Mouse (Mus musculus) lung, embryonic 16.5 days (tissue): ENCODE results near the gene Gm42742. TPM values are rescaled to one million over a fixed set of nuclear protein-coding genes. Genes with fewer than 3 reads are reported as not detected.

ENCODE experiments used
- ATAC-seq: fragments of 200-750 bp; cut with Nextera tagmentation; 2 replicates; pipeline ENCODE4 v1.8.0; 2017; ENCODE audit warnings: low read depth, mild to moderate bottlenecking, moderate library complexity
- H3K27ac ChIP-seq: fragments of 300-500 bp; sonication (generic); 2 replicates; pipeline ENCODE4 v1.5.1; 2014; ENCODE audit warnings: mild to moderate bottlenecking, control low read depth, low read length
- H3K27me3 ChIP-seq: fragments of 300-500 bp; sonication (generic); 2 replicates; pipeline ENCODE4 v1.6.1; 2014; ENCODE audit warnings: low read depth, low read length, mixed read lengths; ENCODE audit not compliant: control insufficient read depth, insufficient read depth
- H3K36me3 ChIP-seq: fragments of 300-500 bp; sonication (generic); 2 replicates; pipeline ENCODE4 v1.6.1; 2014; ENCODE audit warnings: low read length; ENCODE audit not compliant: control insufficient read depth, insufficient read depth
- H3K4me1 ChIP-seq: fragments of 300-500 bp; sonication (generic); replicated peaks from 2 replicates; pipeline ENCODE4 v1.6.1; 2014; ENCODE audit warnings: low read length, mixed read lengths; ENCODE audit not compliant: control insufficient read depth, insufficient read depth
- H3K4me2 ChIP-seq: fragments of 300-500 bp; sonication (generic); 2 replicates; pipeline ENCODE4 v1.6.1; 2014; ENCODE audit warnings: low read depth, low read length, control low read depth
- H3K4me3 ChIP-seq: fragments of 300-500 bp; sonication (generic); 2 replicates; pipeline ENCODE4 v1.5.1; 2014; ENCODE audit warnings: mild to moderate bottlenecking, low read length, control low read depth
- H3K9ac ChIP-seq: fragments of 300-500 bp; sonication (generic); 2 replicates; pipeline ENCODE4 v1.6.1; 2014; ENCODE audit warnings: low read length, control low read depth
- H3K9me3 ChIP-seq: fragments of 300-500 bp; sonication (generic); 2 replicates; pipeline ENCODE4 v1.6.1; 2016; ENCODE audit warnings: low read length; ENCODE audit not compliant: control insufficient read depth
- WGBS: fragments of 180-500 bp; shearing (Covaris S2); extraction: QIAGEN DNeasy Blood & Tissue Kit; methylation state at CpG from one replicate; pipeline ENCODE4 v1.1.7; 2014; 5-methylcytosine and 5-hydroxymethylcytosine counted together
- polyA plus RNA-seq: library from polyadenylated mRNA; unstranded; fragments of >200 nt; fragmentation: Nextera tagmentation; extraction: Ambion mirVana; gene quantifications from 2 replicates; pipeline ENCODE4 v1.2.1, GENCODE M21; 2015

Gene Gm42742
- polyA plus RNA-seq, 1 experiment from 2014 or later, result 39.1 TPM

DNA sequence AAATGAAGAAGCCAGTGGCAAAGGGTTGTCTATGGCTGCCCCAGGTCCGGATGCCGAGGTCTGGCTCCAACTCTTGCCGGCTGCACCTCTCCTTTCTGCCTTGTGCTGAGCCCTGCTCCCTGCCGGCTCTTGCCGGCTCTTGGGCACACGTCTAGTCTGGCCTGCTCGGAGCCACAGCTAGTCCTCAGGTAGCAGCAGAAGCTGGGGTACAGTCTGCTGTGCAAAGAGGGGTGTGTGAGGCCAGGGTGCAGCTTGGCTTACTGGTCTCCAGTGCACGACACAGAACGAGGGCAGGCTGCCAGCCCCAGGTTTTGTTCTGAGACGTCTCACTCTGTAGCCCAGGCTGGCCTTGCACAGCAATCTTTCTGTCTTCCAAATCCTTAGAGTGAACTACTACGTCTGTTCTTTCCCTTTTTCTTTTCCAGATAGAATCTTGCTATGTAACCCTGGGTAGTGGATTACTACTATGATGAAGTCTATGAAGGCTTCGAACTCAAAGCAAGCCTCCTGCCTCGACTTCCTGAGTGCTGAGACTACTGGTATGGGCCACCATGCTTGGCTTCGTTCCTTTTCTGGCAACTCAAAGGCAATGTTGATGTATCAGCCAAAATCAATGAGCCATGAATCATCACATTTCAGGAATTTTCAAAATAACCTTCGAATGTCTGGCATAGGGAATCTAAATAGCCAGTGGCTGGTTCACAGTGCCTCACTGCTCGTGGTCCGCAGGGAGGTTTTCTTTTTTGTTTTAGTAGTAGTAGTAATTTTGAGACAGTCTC is 11.4 kb downstream of the Gm42742 start:
- H3K27ac ChIP-seq, result no peak overlapping the region; the same call in 1 of the 2 replicates
- H3K27me3 ChIP-seq, result no peaks in the 10 kb centered on the region
- WGBS, result 76% methylated on average over 17 of the region's 17 CpGs
- no peak overlapping the region for H3K4me2 ChIP-seq
- H3K9ac ChIP-seq, result no peak overlapping the region
- no peak overlapping the region for H3K4me3 ChIP-seq
- peaks cover 16% of the 10 kb centered on the region for H3K4me1 ChIP-seq
- no peaks in the 10 kb centered on the region for H3K36me3 ChIP-seq
- no peaks in the 10 kb centered on the region for H3K9me3 ChIP-seq
- no peak for ATAC-seq

DNA sequence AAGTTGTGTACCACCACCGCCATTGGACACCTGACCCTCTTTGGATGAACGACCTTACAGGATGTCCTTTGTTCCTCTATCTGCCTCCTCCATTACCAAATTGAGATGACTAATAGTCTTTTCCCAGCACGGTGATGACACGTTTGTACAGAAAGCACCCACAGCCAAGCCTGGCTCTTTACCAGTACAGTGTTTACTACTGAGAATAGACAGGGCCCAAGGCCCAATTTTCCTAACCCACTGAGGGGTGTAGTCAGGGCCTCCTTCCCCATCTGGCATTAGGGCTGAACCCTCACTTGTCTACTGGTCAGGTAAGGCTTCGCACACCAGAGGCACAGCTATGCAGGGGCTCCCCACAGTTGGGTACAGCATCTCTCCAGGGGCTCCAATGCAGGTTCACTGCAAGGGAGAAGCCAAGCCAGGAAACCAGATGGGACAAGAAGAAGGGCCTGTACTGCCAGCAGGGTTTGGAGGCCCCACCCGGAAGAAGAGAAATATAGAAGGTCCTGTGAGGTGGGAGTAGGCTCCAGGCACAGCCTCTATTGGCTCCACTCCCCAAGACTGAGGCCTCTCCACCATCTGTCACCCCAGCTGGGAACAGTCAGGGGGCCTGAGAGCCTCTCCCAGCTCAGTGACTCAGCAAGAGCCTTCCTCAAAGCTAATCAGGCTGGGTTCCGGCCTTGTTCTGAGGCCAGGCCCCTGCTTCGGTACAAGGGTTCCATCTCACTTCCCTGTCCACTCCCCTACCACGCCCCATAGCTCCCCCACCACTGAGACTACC is 12.5 kb downstream of the Gm42742 start:
- H3K9ac ChIP-seq, result peak overlapping the region; percentile 49
- H3K4me2 ChIP-seq, result no peak overlapping the region
- no peak overlapping the region for H3K4me3 ChIP-seq

DNA sequence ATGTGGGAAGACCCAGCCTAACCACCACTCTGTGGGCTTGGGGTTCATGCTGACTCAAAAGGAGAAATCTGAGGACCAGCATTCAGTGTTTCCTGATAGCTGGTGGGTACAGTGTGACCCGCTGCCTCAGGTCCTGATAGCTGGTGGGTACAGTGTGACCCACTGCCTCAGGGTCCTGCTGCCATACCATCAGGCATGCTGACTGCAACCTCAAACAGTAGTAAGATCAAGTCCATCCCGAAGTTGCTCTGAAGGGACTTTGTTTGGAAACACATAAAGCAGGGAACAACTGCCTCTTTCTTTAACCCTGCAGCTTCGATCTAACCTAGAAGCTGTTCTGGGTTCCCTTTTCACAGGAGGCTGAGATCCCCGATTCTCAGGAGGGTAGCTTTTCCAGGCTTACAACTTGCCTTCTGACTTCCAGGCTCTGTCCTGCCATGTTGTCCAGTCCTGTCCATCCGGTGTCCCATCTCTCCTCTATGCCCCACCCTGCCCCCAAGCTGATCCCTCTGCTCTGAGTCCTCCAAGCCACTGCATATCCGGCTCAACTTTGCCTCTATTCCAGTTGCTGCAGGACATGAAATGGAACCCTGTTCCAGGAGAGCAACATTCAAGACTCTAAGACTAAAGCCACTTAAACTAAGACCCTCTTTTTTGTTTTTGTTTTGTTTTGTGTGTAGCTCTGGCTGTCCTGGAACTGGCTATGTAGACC is 13.4 kb downstream of the Gm42742 start:
- no peak overlapping the region for H3K9ac ChIP-seq
- 76% methylated on average over 6 of the region's 6 CpGs for WGBS
- ATAC-seq, result no peak
- no peak overlapping the region for H3K4me3 ChIP-seq
- no peak overlapping the region for H3K27ac ChIP-seq
- no peaks in the 10 kb centered on the region for H3K27me3 ChIP-seq
- H3K4me1 ChIP-seq, result peaks cover 8% of the 10 kb centered on the region
- H3K36me3 ChIP-seq, result no peaks in the 10 kb centered on the region
- no peak overlapping the region for H3K4me2 ChIP-seq
- H3K9me3 ChIP-seq, result no peaks in the 10 kb centered on the region

More for the DNA sequence above, 12.5 kb downstream of the Gm42742 start:
- H3K4me1 ChIP-seq, result peaks cover 9% of the 10 kb centered on the region
- WGBS, result 44% methylated on average over 9 of the region's 9 CpGs
- H3K27ac ChIP-seq, result peak overlapping the region; percentile 47
- no peaks in the 10 kb centered on the region for H3K36me3 ChIP-seq
- peak; percentile 88 for ATAC-seq
- no peaks in the 10 kb centered on the region for H3K27me3 ChIP-seq
- no peaks in the 10 kb centered on the region for H3K9me3 ChIP-seq

DNA sequence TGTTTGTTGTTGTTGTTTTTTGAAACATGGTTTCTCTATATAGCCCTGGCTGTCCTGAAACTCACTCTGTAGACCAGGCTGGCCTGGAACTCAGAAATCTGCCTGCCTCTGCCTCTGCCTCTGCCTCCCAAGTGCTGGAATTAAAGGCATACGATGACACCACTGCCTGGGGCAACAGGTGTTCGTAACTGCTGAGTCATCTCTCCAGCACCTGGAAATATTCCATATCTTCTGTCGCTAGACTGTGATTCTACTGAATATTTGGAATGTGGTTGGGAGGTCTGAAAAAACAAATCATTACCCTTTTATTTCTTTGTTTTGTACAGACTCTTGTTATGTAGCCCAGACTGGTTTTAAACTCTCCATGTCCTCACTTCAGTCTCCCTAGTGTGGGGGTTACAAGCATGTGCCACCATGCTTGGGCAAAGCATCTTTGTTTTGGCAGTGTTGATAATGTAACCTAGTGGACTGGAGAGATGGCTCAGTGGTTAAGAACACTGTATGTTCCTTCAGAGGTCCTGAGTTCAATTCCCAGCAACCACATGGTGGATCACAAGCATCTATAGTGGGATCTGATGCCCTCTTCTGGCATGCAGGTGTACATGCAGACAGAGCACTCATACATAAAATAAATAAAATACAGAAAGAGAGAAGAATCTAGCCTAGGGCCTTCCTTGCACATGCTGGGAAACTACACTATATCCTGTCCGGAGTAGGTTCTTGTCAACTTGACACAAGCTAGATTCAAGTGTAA is 16.6 kb downstream of the Gm42742 start:
- peaks cover 8% of the 10 kb centered on the region for H3K4me1 ChIP-seq

DNA sequence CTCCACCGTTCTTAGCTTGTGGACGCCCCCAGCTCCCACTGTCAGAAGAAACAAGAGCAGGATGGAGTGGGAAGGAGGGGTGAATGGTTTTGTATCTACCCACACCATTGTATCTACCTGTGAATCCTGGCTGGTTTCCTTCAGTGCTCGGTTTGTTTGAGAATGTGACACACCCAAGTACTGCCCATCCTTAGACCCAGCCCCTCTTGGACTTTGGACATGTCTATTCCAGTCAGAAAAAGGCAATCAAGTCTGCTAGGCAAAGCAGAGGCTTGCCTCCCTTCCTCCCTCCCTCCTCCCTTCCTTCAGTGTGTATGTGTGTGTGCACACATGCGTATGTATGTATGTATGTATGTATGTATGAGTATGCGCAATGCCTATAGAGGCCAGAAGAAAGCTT is 17.3 kb downstream of the Gm42742 start:
- peaks cover 4% of the 10 kb centered on the region for H3K4me1 ChIP-seq
- H3K36me3 ChIP-seq, result no peaks in the 10 kb centered on the region
- no peak for ATAC-seq
- H3K27ac ChIP-seq, result no peak overlapping the region
- H3K4me3 ChIP-seq, result no peak overlapping the region
- H3K27me3 ChIP-seq, result no peaks in the 10 kb centered on the region
- no peak overlapping the region for H3K4me2 ChIP-seq
- 80% methylated on average over 5 of the region's 5 CpGs for WGBS
- no peaks in the 10 kb centered on the region for H3K9me3 ChIP-seq
- H3K9ac ChIP-seq, result no peak overlapping the region

More for the DNA sequence above, 16.6 kb downstream of the Gm42742 start:
- ATAC-seq, result no peak
- Histone ChIP-seq H3K27me3 (no peaks in the 10 kb centered on the region), H3K9ac (no peak overlapping the region), H3K9me3 (no peaks in the 10 kb centered on the region), H3K27ac (no peak overlapping the region), H3K4me2 (no peak overlapping the region), H3K4me3 (no peak overlapping the region), H3K36me3 (no peaks in the 10 kb centered on the region)
- WGBS, result 75% methylated on average over 4 of the region's 4 CpGs

DNA sequence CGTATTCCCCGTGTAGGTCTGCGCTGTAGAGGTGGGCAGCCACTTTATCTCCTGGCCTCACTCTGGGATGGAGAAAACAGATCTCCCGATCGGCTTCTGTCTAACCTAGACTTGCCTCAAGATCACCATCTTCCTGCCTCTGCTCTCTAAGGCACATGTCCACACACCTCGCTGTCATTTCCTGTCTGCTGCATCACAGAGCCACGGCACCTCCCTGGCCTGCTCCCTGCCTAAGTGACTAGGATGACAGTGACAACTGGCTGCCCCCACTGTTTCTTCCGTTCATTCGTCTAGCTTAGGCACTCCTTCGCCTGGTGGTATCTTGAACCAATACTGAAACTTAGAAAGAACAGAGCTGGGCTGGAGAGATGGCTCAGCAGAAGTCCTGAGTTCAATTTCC is 21.3 kb downstream of the Gm42742 start:
- H3K9me3 ChIP-seq, result no peaks in the 10 kb centered on the region
- no peak overlapping the region for H3K9ac ChIP-seq
- H3K4me3 ChIP-seq, result no peak overlapping the region
- H3K27ac ChIP-seq, result no peak overlapping the region
- no peak overlapping the region for H3K4me2 ChIP-seq
- 60% methylated on average over 10 of the region's 10 CpGs for WGBS
- no peaks in the 10 kb centered on the region for H3K4me1 ChIP-seq
- H3K36me3 ChIP-seq, result no peaks in the 10 kb centered on the region
- no peak for ATAC-seq
- no peaks in the 10 kb centered on the region for H3K27me3 ChIP-seq

DNA sequence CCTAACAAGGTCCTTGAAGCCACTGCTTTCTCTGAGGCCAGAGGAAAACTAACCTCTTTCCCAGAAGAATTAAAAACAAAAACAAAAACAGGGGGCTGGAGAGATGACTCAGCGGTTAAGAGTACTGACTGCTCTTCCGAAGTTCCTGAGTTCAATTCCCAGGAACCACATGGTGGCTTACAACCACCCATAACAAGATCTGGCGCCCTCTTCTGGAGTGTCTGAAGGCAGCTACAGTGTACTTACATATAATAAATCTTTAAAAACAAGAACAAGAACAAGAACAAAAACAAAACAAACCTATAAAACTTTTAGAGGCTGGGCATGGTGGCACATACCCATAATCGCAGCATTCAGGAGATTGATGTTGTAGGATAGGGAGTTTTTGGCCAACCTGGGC is 24.4 kb downstream of the Gm42742 start:
- no peaks in the 10 kb centered on the region for H3K27me3 ChIP-seq
- H3K27ac ChIP-seq, result no peak overlapping the region
- H3K9me3 ChIP-seq, result no peaks in the 10 kb centered on the region
- H3K4me3 ChIP-seq, result no peak overlapping the region
- no peak overlapping the region for H3K9ac ChIP-seq
- no peak overlapping the region for H3K4me2 ChIP-seq
- no peaks in the 10 kb centered on the region for H3K4me1 ChIP-seq
- H3K36me3 ChIP-seq, result no peaks in the 10 kb centered on the region
- 78% methylated on average over 4 of the region's 4 CpGs for WGBS
- no peak for ATAC-seq

DNA sequence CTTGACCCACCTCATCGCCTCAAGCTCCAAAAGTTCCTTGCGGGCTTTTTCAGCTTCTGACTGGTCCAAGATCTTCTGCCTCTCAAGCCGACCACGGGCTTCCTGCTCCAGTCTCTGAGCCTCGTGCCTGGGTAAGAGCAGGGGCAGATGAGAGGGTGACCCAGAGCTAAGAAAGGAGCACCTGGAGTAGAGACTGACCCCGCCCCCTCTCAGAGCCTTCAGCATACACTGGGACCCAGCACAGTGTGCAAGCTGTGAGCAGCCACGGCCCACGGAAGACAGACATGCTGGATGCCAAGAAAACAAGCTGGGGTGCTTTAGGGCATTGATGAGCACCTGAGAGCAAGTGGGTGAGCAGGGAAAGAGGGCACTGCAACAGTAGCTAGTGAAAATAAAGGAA is 32.1 kb downstream of the Gm42742 start:
- no peaks in the 10 kb centered on the region for H3K4me1 ChIP-seq
- no peak overlapping the region for H3K27ac ChIP-seq
- 56% methylated on average over 8 of the region's 8 CpGs for WGBS
- H3K36me3 ChIP-seq, result no peaks in the 10 kb centered on the region
- H3K9me3 ChIP-seq, result no peaks in the 10 kb centered on the region
- no peak overlapping the region for H3K4me2 ChIP-seq
- H3K9ac ChIP-seq, result no peak overlapping the region
- ATAC-seq, result no peak
- no peak overlapping the region for H3K4me3 ChIP-seq
- no peaks in the 10 kb centered on the region for H3K27me3 ChIP-seq
